Mouse (Mus musculus): ENCODE data around the gene Cc2d1a. TPM values are rescaled to one million over a fixed set of nuclear protein-coding genes. Genes with fewer than 3 reads are reported as not detected.
A peak's percentile ranks its signal among the peaks of the same experiment; 100 is the strongest.

Gene Cc2d1a
- polyA plus RNA-seq (2014; fragmentation: Nextera tagmentation; extraction: Ambion mirVana) = 16.0 and 17.1 TPM in 2 replicates

GRCm38 (mm10) chr8:84147769-84148530 lies at the start of gene Cc2d1a, which contains the start of gene 4930432K21Rik:
TSS of gene Cc2d1a (minus strand) at chr8:84147936.
TSS of gene 4930432K21Rik (plus strand) at chr8:84148025.
- H3K4me2 ChIP-seq (ENCODE audit: low read depth, low read length, severe bottlenecking) = peak within 1 kb of the TSS; percentile 85
- peak within 1 kb of the TSS; percentile 67 for H3K4me3 ChIP-seq (ENCODE audit: low read depth, low read length)
- ATAC-seq (replicated peaks; ENCODE audit: low FRiP score) (peak; percentile 95), DNase-seq (ENCODE audit: low spot score) (peak; percentile 93)
- H3K36me3 ChIP-seq (ENCODE audit: control insufficient read depth, insufficient read depth, low read length) = peaks cover 8% of the 10 kb centered on the region
- 17% methylated on average over 48 of the region's 49 CpGs for WGBS
- peak within 1 kb of the TSS; percentile 81 for H3K9ac ChIP-seq (ENCODE audit: low read length)
- peaks cover 9% of the 10 kb centered on the region; the same call in 1 of the 2 replicates for H3K4me1 ChIP-seq (replicated peaks; ENCODE audit: control insufficient read depth, insufficient read depth, low read length)
- no peak within 1 kb of the TSS for H3K27ac ChIP-seq (ENCODE audit: low read depth, low read length)
- no peaks in the 10 kb centered on the region for H3K9me3 ChIP-seq (ENCODE audit: control insufficient read depth, low read length)
- H3K27me3 ChIP-seq (ENCODE audit: control insufficient read depth, insufficient read depth, low read length) = no peaks in the 10 kb centered on the region

- ATAC-seq (replicated peaks; ENCODE audit: low FRiP score) (peak; percentile 53), DNase-seq (ENCODE audit: low spot score) (peak; percentile 97)
- Histone ChIP-seq H3K4me3 (ENCODE audit: low read depth, low read length) (peak overlapping the region; percentile 48), H3K4me2 (ENCODE audit: low read depth, low read length, severe bottlenecking) (peak overlapping the region; percentile 79), H3K9me3 (ENCODE audit: control insufficient read depth, low read length) (no peaks in the 10 kb centered on the region), H3K36me3 (ENCODE audit: control insufficient read depth, insufficient read depth, low read length) (no peaks in the 10 kb centered on the region), H3K27ac (ENCODE audit: low read depth, low read length) (peak overlapping the region; percentile 94), H3K27me3 (ENCODE audit: control insufficient read depth, insufficient read depth, low read length) (no peaks in the 10 kb centered on the region), H3K9ac (ENCODE audit: low read length) (peak overlapping the region; percentile 57), H3K4me1 (replicated peaks; ENCODE audit: control insufficient read depth, insufficient read depth, low read length) (peaks cover 43% of the 10 kb centered on the region)
- 3% methylated on average over 43 of the region's 43 CpGs for WGBS
These were observed 49.6 kb upstream of the Cc2d1a start for GRCm38 (mm10) chr8:84197141-84197921.

- Histone ChIP-seq H3K9me3 (ENCODE audit: control insufficient read depth, low read length) (no peaks in the 10 kb centered on the region), H3K4me2 (ENCODE audit: low read depth, low read length, severe bottlenecking) (no peak overlapping the region), H3K4me3 (ENCODE audit: low read depth, low read length) (no peak overlapping the region), H3K36me3 (ENCODE audit: control insufficient read depth, insufficient read depth, low read length) (no peaks in the 10 kb centered on the region), H3K27me3 (ENCODE audit: control insufficient read depth, insufficient read depth, low read length) (no peaks in the 10 kb centered on the region), H3K9ac (ENCODE audit: low read length) (no peak overlapping the region), H3K4me1 (replicated peaks; ENCODE audit: control insufficient read depth, insufficient read depth, low read length) (peaks cover 25% of the 10 kb centered on the region), H3K27ac (ENCODE audit: low read depth, low read length) (no peak overlapping the region)
- ATAC-seq (replicated peaks; ENCODE audit: low FRiP score) (no peak), DNase-seq (ENCODE audit: low spot score) (no peak)
- 74% methylated on average over 3 of the region's 3 CpGs for WGBS
These were observed 46.5 kb upstream of the Cc2d1a start for GRCm38 (mm10) chr8:84194224-84194743.

GRCm38 (mm10) chr8:84193566-84193965 lies 45.8 kb upstream of the Cc2d1a start:
- ATAC-seq (replicated peaks; ENCODE audit: low FRiP score) (no peak), DNase-seq (ENCODE audit: low spot score) (no peak)

GRCm38 (mm10) chr8:84193161-84193560 lies 45.4 kb upstream of the Cc2d1a start:
- Histone ChIP-seq H3K9ac (ENCODE audit: low read length) (no peak overlapping the region), H3K27ac (ENCODE audit: low read depth, low read length) (no peak overlapping the region)
- 65% methylated on average over 4 of the region's 4 CpGs for WGBS

More at GRCm38 (mm10) chr8:84193566-84193965, 45.8 kb upstream of the Cc2d1a start:
- no peaks in the 10 kb centered on the region for H3K27me3 ChIP-seq (ENCODE audit: control insufficient read depth, insufficient read depth, low read length)
- no peaks in the 10 kb centered on the region for H3K36me3 ChIP-seq (ENCODE audit: control insufficient read depth, insufficient read depth, low read length)
- no peak overlapping the region for H3K4me3 ChIP-seq (ENCODE audit: low read depth, low read length)
- 81% methylated on average over 5 of the region's 5 CpGs for WGBS
- no peak overlapping the region for H3K27ac ChIP-seq (ENCODE audit: low read depth, low read length)
- no peak overlapping the region for H3K9ac ChIP-seq (ENCODE audit: low read length)
- no peak overlapping the region for H3K4me2 ChIP-seq (ENCODE audit: low read depth, low read length, severe bottlenecking)
- H3K4me1 ChIP-seq (replicated peaks; ENCODE audit: control insufficient read depth, insufficient read depth, low read length) = peaks cover 20% of the 10 kb centered on the region
- H3K9me3 ChIP-seq (ENCODE audit: control insufficient read depth, low read length) = no peaks in the 10 kb centered on the region

GRCm38 (mm10) chr8:84192555-84192954 lies 44.8 kb upstream of the Cc2d1a start:
- 5% methylated on average over 33 of the region's 33 CpGs for WGBS

More at GRCm38 (mm10) chr8:84193161-84193560, 45.4 kb upstream of the Cc2d1a start:
- DNase-seq (ENCODE audit: low spot score) = no peak
- Histone ChIP-seq H3K4me2 (ENCODE audit: low read depth, low read length, severe bottlenecking) (no peak overlapping the region), H3K36me3 (ENCODE audit: control insufficient read depth, insufficient read depth, low read length) (no peaks in the 10 kb centered on the region), H3K9me3 (ENCODE audit: control insufficient read depth, low read length) (no peaks in the 10 kb centered on the region), H3K27me3 (ENCODE audit: control insufficient read depth, insufficient read depth, low read length) (no peaks in the 10 kb centered on the region), H3K4me1 (replicated peaks; ENCODE audit: control insufficient read depth, insufficient read depth, low read length) (peaks cover 16% of the 10 kb centered on the region), H3K4me3 (ENCODE audit: low read depth, low read length) (no peak overlapping the region)
- no peak for ATAC-seq (replicated peaks; ENCODE audit: low FRiP score)

GRCm38 (mm10) chr8:84192023-84192422 lies 44.3 kb upstream of the Cc2d1a start:
- Histone ChIP-seq H3K27me3 (ENCODE audit: control insufficient read depth, insufficient read depth, low read length) (no peaks in the 10 kb centered on the region), H3K9ac (ENCODE audit: low read length) (peak overlapping the region; percentile 27), H3K27ac (ENCODE audit: low read depth, low read length) (peak overlapping the region; percentile 34), H3K4me3 (ENCODE audit: low read depth, low read length) (no peak overlapping the region), H3K9me3 (ENCODE audit: control insufficient read depth, low read length) (no peaks in the 10 kb centered on the region), H3K4me1 (replicated peaks; ENCODE audit: control insufficient read depth, insufficient read depth, low read length) (peaks cover 12% of the 10 kb centered on the region), H3K36me3 (ENCODE audit: control insufficient read depth, insufficient read depth, low read length) (no peaks in the 10 kb centered on the region), H3K4me2 (ENCODE audit: low read depth, low read length, severe bottlenecking) (peak overlapping the region; percentile 35)
- WGBS = 48% methylated on average over 13 of the region's 13 CpGs
- ATAC-seq (replicated peaks; ENCODE audit: low FRiP score) = no peak
- peak; percentile 64 for DNase-seq (ENCODE audit: low spot score)

More at GRCm38 (mm10) chr8:84192555-84192954, 44.8 kb upstream of the Cc2d1a start:
- peak; percentile 88 for DNase-seq (ENCODE audit: low spot score)
- no peak overlapping the region for H3K27ac ChIP-seq (ENCODE audit: low read depth, low read length)
- peak overlapping the region; percentile 35 for H3K4me2 ChIP-seq (ENCODE audit: low read depth, low read length, severe bottlenecking)
- peak; percentile 60 for ATAC-seq (replicated peaks; ENCODE audit: low FRiP score)
- no peaks in the 10 kb centered on the region for H3K27me3 ChIP-seq (ENCODE audit: control insufficient read depth, insufficient read depth, low read length)
- peaks cover 11% of the 10 kb centered on the region; the same call in 1 of the 2 replicates for H3K4me1 ChIP-seq (replicated peaks; ENCODE audit: control insufficient read depth, insufficient read depth, low read length)
- no peaks in the 10 kb centered on the region for H3K9me3 ChIP-seq (ENCODE audit: control insufficient read depth, low read length)
- no peaks in the 10 kb centered on the region for H3K36me3 ChIP-seq (ENCODE audit: control insufficient read depth, insufficient read depth, low read length)
- peak overlapping the region; percentile 3; the same call in 1 of the 2 replicates for H3K4me3 ChIP-seq (ENCODE audit: low read depth, low read length)
- H3K9ac ChIP-seq (ENCODE audit: low read length) = peak overlapping the region; percentile 27; the same call in 1 of the 2 replicates

- no peak overlapping the region for H3K4me2 ChIP-seq (ENCODE audit: low read depth, low read length, severe bottlenecking)
- no peak overlapping the region for H3K27ac ChIP-seq (ENCODE audit: low read depth, low read length)
- no peaks in the 10 kb centered on the region for H3K27me3 ChIP-seq (ENCODE audit: control insufficient read depth, insufficient read depth, low read length)
- peaks cover 17% of the 10 kb centered on the region for H3K4me1 ChIP-seq (replicated peaks; ENCODE audit: control insufficient read depth, insufficient read depth, low read length)
- WGBS = 96% methylated on average over 7 of the region's 7 CpGs
- H3K36me3 ChIP-seq (ENCODE audit: control insufficient read depth, insufficient read depth, low read length) = no peaks in the 10 kb centered on the region
- ATAC-seq (replicated peaks; ENCODE audit: low FRiP score) (no peak), DNase-seq (ENCODE audit: low spot score) (no peak)
- H3K9ac ChIP-seq (ENCODE audit: low read length) = no peak overlapping the region
- H3K4me3 ChIP-seq (ENCODE audit: low read depth, low read length) = no peak overlapping the region
- H3K9me3 ChIP-seq (ENCODE audit: control insufficient read depth, low read length) = no peaks in the 10 kb centered on the region
These were observed 42.6 kb upstream of the Cc2d1a start for GRCm38 (mm10) chr8:84190191-84190867.
